Mouse (Mus musculus) testis, adult 2 months (tissue): ENCODE measurements around the gene Hoxc10. TPM values are rescaled to one million over a fixed set of nuclear protein-coding genes. Genes with fewer than 3 reads are reported as not detected.

Source experiments
- H3K27ac ChIP-seq: fragments of 200-500 bp; 2 replicates; pipeline ENCODE4 v1.5.1; 2012; ENCODE audit warnings: low read depth, low read length; ENCODE audit not compliant: control insufficient read depth, insufficient read depth
- H3K27me3 ChIP-seq: fragments of 200-500 bp; 2 replicates; pipeline ENCODE4 v1.6.1; 2012; ENCODE audit warnings: mild to moderate bottlenecking, low read length, moderate library complexity; ENCODE audit not compliant: control insufficient read depth, insufficient read depth
- H3K36me3 ChIP-seq: fragments of 200-500 bp; 2 replicates; pipeline ENCODE4 v1.6.1; 2012; ENCODE audit warnings: mild to moderate bottlenecking, low read length; ENCODE audit not compliant: control insufficient read depth, insufficient read depth
- H3K4me1 ChIP-seq: fragments of 200-500 bp; 2 replicates; pipeline ENCODE4 v1.6.1; 2012; ENCODE audit warnings: low read length; ENCODE audit not compliant: control insufficient read depth, insufficient read depth
- H3K4me3 ChIP-seq: fragments of 200-500 bp; 2 replicates; pipeline ENCODE4 v1.5.1; 2012; ENCODE audit warnings: low read depth, mild to moderate bottlenecking, low read length, moderate library complexity, mixed read lengths; ENCODE audit not compliant: control insufficient read depth
- CTCF ChIP-seq: fragments of 200-500 bp; IDR thresholded peaks from 2 replicates; pipeline ENCODE4 v1.5.1; 2012; ENCODE audit warnings: low read depth, mild to moderate bottlenecking, inconsistent platforms, low read length, moderate library complexity; ENCODE audit not compliant: control insufficient read depth, insufficient read depth, insufficient replicate concordance
- POLR2A ChIP-seq: fragments of 200-500 bp; IDR thresholded peaks from 2 replicates; pipeline ENCODE4 v1.6.1; 2012; ENCODE audit warnings: low read depth, mild to moderate bottlenecking, inconsistent platforms, low read length, moderate library complexity; ENCODE audit not compliant: control insufficient read depth
- polyA plus RNA-seq: library from polyadenylated mRNA; depleted of rRNA; stranded (reverse); fragments of >200 nt; gene quantifications from 2 replicates; pipeline ENCODE4 v1.2.3, GENCODE M21; 2012

The Hoxc10 gene
- polyA plus RNA-seq, 1 experiment = 0.31 TPM

GRCm38 (mm10) chr15:102997939-102998355 lies 31.4 kb downstream of the Hoxc10 start, which contains the start of gene Hoxc6:
TSS of gene Hoxc6 (plus strand) at chr15:102998257.
- TF ChIP-seq CTCF = no peak
- no peak for TF ChIP-seq POLR2A
- Histone ChIP-seq H3K4me3 (peak within 1 kb of the TSS; percentile 78), H3K36me3 (no peaks in the 10 kb centered on the region), H3K27me3 (peaks cover 12% of the 10 kb centered on the region), H3K27ac (peak within 1 kb of the TSS; percentile 82), H3K4me1 (peaks cover 13% of the 10 kb centered on the region)

DNA sequence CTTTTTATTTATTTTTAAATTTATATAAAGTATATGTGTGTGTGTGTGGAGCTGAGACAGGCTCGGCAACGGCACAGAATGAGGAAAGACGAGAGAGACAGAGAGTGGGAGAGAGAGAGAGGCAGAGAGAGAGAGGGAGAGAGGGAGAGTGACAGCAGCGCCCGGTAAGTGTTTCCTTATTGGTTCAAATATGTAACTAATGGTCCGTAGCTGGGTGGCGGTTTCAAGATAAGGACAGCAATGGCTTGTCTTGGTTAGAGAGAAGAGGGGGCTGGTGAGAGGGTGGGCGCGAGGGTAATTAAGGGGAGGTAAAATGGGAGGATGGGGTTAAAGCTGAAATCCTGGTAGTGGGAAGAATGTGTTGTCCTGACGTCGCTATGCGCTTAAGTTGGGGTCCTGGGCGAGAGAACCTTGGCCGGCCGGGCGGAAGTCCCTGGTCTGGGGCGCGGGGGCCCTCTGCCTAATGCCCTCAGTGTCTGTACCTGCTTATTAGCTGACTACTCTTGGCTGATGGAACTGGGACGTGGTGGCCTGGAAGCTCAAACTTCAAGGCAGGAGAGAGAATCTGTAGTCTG lies 32.1 kb downstream of the Hoxc10 start:
- Histone ChIP-seq H3K4me3 (peak overlapping the region; percentile 78), H3K27ac (peak overlapping the region; percentile 82), H3K4me1 (peaks cover 13% of the 10 kb centered on the region), H3K36me3 (no peaks in the 10 kb centered on the region), H3K27me3 (peaks cover 12% of the 10 kb centered on the region)
- TF ChIP-seq CTCF (no peak), POLR2A (no peak)

- H3K27me3 ChIP-seq = peaks cover 12% of the 10 kb centered on the region
- H3K27ac ChIP-seq = peak overlapping the region; percentile 82
- TF ChIP-seq POLR2A = no peak
- no peak for TF ChIP-seq CTCF
- no peaks in the 10 kb centered on the region for H3K36me3 ChIP-seq
- peaks cover 13% of the 10 kb centered on the region for H3K4me1 ChIP-seq
- H3K4me3 ChIP-seq = peak overlapping the region; percentile 78
Measured at GRCm38 (mm10) chr15:102999183-102999831, 32.7 kb downstream of the Hoxc10 start.

GRCm38 (mm10) chr15:102999955-103000354 lies 33.4 kb downstream of the Hoxc10 start:
- Histone ChIP-seq H3K27me3 (peaks cover 12% of the 10 kb centered on the region), H3K36me3 (no peaks in the 10 kb centered on the region), H3K4me1 (peaks cover 13% of the 10 kb centered on the region), H3K4me3 (no peak overlapping the region), H3K27ac (peak overlapping the region; percentile 25)
- no peak for TF ChIP-seq POLR2A
- no peak for TF ChIP-seq CTCF

DNA sequence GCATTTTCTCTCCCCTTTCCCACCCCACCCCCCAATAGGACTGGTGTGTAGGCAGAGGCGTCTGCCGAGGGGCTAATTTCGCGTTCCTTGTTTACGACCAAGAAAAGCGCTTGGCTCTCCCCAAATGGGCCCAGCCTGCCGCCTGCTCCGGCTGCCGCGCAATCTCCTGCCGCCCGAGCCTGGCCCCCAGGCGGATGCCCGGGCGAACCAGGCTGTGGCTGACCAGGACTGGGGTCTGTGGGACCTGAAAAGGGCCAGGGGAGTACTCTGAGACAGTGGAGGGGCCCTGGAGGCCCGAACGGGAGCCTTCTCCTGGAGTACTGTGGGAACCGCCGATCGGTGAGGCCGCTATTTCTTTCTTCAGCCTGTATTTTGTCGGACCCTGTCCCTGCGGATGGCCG lies 33.9 kb downstream of the Hoxc10 start:
- Histone ChIP-seq H3K36me3 (no peaks in the 10 kb centered on the region), H3K27ac (peak overlapping the region; percentile 77), H3K27me3 (peaks cover 15% of the 10 kb centered on the region), H3K4me1 (peaks cover 16% of the 10 kb centered on the region), H3K4me3 (peak overlapping the region; percentile 30)
- TF ChIP-seq CTCF (no peak), POLR2A (no peak)

- Histone ChIP-seq H3K4me1 (peaks cover 16% of the 10 kb centered on the region), H3K27ac (peak overlapping the region; percentile 44; the same call in 1 of the 2 replicates), H3K4me3 (no peak overlapping the region), H3K27me3 (peaks cover 10% of the 10 kb centered on the region), H3K36me3 (no peaks in the 10 kb centered on the region)
- TF ChIP-seq CTCF (no peak), POLR2A (no peak)
Measured at GRCm38 (mm10) chr15:103001370-103001769, 34.8 kb downstream of the Hoxc10 start.

- peaks cover 6% of the 10 kb centered on the region for H3K27me3 ChIP-seq
- TF ChIP-seq CTCF = no peak
- TF ChIP-seq POLR2A = no peak
- H3K36me3 ChIP-seq = no peaks in the 10 kb centered on the region
- no peak overlapping the region for H3K4me3 ChIP-seq
- peak overlapping the region; percentile 37 for H3K27ac ChIP-seq
- peaks cover 16% of the 10 kb centered on the region for H3K4me1 ChIP-seq
Measured at GRCm38 (mm10) chr15:103002156-103002555, 35.6 kb downstream of the Hoxc10 start.
